Mouse (Mus musculus) bone marrow macrophage, adult 2 months (primary cell): ENCODE results near the gene Slc48a1.

Source experiments
- CTCF ChIP-seq: IDR thresholded peaks from 2 replicates; pipeline ENCODE4 v1.5.1; 2012; ENCODE audit warnings: low read depth, mild to moderate bottlenecking, low read length, moderate library complexity
- POLR2A ChIP-seq: IDR thresholded peaks from 2 replicates; pipeline ENCODE4 v1.6.1; 2012; ENCODE audit warnings: mild to moderate bottlenecking, low read depth, low read length, borderline replicate concordance

- no peak for TF ChIP-seq CTCF
- no peak for TF ChIP-seq POLR2A
Observed at GRCm38 (mm10) chr15:97746278-97746677, 32.0 kb upstream of the Slc48a1 start.
